Mouse (Mus musculus) liver, embryonic 11.5 days (tissue): ENCODE measurements around the gene Gm45521. TPM values are rescaled to one million over a fixed set of nuclear protein-coding genes. Genes with fewer than 3 reads are reported as not detected.

Experiments
- ATAC-seq: fragments of 200-750 bp; cut with Nextera tagmentation; replicated peaks from 2 replicates; pipeline ENCODE4 v1.8.0; 2017; ENCODE audit warnings: moderate number of reproducible peaks, mild to moderate bottlenecking, moderate TSS enrichment, moderate library complexity; ENCODE audit not compliant: low FRiP score
- DNase-seq: peaks from one replicate; pipeline ENCODE4 v3.0.0-alpha.2; 2017; ENCODE audit warnings: low spot score
- H3K27ac ChIP-seq: fragments of 300-500 bp; sonication (generic); 2 replicates; pipeline ENCODE4 v1.5.1; 2014; ENCODE audit warnings: mild to moderate bottlenecking, low read depth, low read length, control low read depth
- H3K27me3 ChIP-seq: fragments of 300-500 bp; sonication (generic); replicated peaks from 2 replicates; pipeline ENCODE4 v1.6.1; 2014; ENCODE audit warnings: low read length, mixed read lengths; ENCODE audit not compliant: control insufficient read depth, insufficient read depth
- H3K36me3 ChIP-seq: fragments of 300-500 bp; sonication (generic); 2 replicates; pipeline ENCODE4 v1.6.1; 2014; ENCODE audit warnings: mild to moderate bottlenecking, low read length, moderate library complexity, mixed read lengths; ENCODE audit not compliant: control insufficient read depth, insufficient read depth
- H3K4me1 ChIP-seq: fragments of 300-500 bp; sonication (generic); replicated peaks from 2 replicates; pipeline ENCODE4 v1.6.1; 2014; ENCODE audit warnings: low read length, mixed read lengths; ENCODE audit not compliant: control insufficient read depth, insufficient read depth
- H3K4me2 ChIP-seq: fragments of 300-500 bp; sonication (generic); 2 replicates; pipeline ENCODE4 v1.6.1; 2014; ENCODE audit warnings: mild to moderate bottlenecking, control low read depth, moderate library complexity
- H3K4me3 ChIP-seq: fragments of 300-500 bp; sonication (generic); 2 replicates; pipeline ENCODE4 v1.5.1; 2014; ENCODE audit warnings: low read depth, low read length, control low read depth
- H3K9ac ChIP-seq: fragments of 300-500 bp; sonication (generic); 2 replicates; pipeline ENCODE4 v1.6.1; 2014; ENCODE audit warnings: low read depth, low read length, control low read depth
- H3K9me3 ChIP-seq: fragments of 300-500 bp; sonication (generic); 2 replicates; pipeline ENCODE4 v1.6.1; 2016; ENCODE audit warnings: low read length, inconsistent platforms, mixed read lengths; ENCODE audit not compliant: control insufficient read depth
- WGBS: fragments of 180-500 bp; shearing (Covaris S2); extraction: QIAGEN DNeasy Blood & Tissue Kit; methylation state at CpG from one replicate; pipeline ENCODE4 v1.1.7; 2014; 5-methylcytosine and 5-hydroxymethylcytosine counted together
- polyA plus RNA-seq: library from polyadenylated mRNA; unstranded; fragments of >200 nt; fragmentation: Nextera tagmentation; extraction: Ambion mirVana; gene quantifications from 2 replicates; pipeline ENCODE4 v1.2.1, GENCODE M21; 2014

Gene Gm45521
- polyA plus RNA-seq, 1 experiment from 2014 or later: not detected

- Histone ChIP-seq H3K9ac (no peak overlapping the region), H3K4me2 (no peak overlapping the region), H3K27me3 (no peaks in the 10 kb centered on the region), H3K4me3 (no peak overlapping the region), H3K36me3 (peaks cover 17% of the 10 kb centered on the region; the same call in 1 of the 2 replicates), H3K4me1 (no peaks in the 10 kb centered on the region; the same call in 1 of the 2 replicates), H3K27ac (no peak overlapping the region), H3K9me3 (no peaks in the 10 kb centered on the region)
- ATAC-seq (no peak), DNase-seq (no peak)
- 52% methylated on average over 1 of the region's 1 CpGs for WGBS
These were observed 28.7 kb upstream of the Gm45521 start for GRCm38 (mm10) chr14:7928362-7928761.

GRCm38 (mm10) chr14:7929029-7929428 lies 28.1 kb upstream of the Gm45521 start:
- Histone ChIP-seq H3K27ac (no peak overlapping the region), H3K4me3 (no peak overlapping the region), H3K4me2 (no peak overlapping the region), H3K9me3 (no peaks in the 10 kb centered on the region), H3K4me1 (no peaks in the 10 kb centered on the region; the same call in 1 of the 2 replicates), H3K36me3 (peaks cover 17% of the 10 kb centered on the region; the same call in 1 of the 2 replicates), H3K9ac (no peak overlapping the region), H3K27me3 (no peaks in the 10 kb centered on the region)
- DNase-seq (no peak), ATAC-seq (0 out of 2 replicates have a peak, but pooled peaks have one; percentile 10)
- WGBS: 42% methylated on average over 7 of the region's 7 CpGs

- H3K27me3 ChIP-seq: no peaks in the 10 kb centered on the region
- peaks cover 12% of the 10 kb centered on the region for H3K36me3 ChIP-seq
- DNase-seq (no peak), ATAC-seq (no peak)
- WGBS: 90% methylated on average over 4 of the region's 4 CpGs
- H3K27ac ChIP-seq: no peak overlapping the region
- no peak overlapping the region for H3K9ac ChIP-seq
- H3K4me1 ChIP-seq: no peaks in the 10 kb centered on the region; the same call in 1 of the 2 replicates
- no peaks in the 10 kb centered on the region for H3K9me3 ChIP-seq
- H3K4me3 ChIP-seq: no peak overlapping the region
- no peak overlapping the region for H3K4me2 ChIP-seq
These were observed 24.9 kb upstream of the Gm45521 start for GRCm38 (mm10) chr14:7932151-7932550.

- Histone ChIP-seq H3K9me3 (no peaks in the 10 kb centered on the region), H3K4me2 (no peak overlapping the region), H3K9ac (no peak overlapping the region), H3K27ac (no peak overlapping the region), H3K4me3 (no peak overlapping the region), H3K36me3 (peaks cover 9% of the 10 kb centered on the region), H3K4me1 (no peaks in the 10 kb centered on the region; the same call in 1 of the 2 replicates), H3K27me3 (no peaks in the 10 kb centered on the region)
- ATAC-seq: no peak
- WGBS: 79% methylated on average over 7 of the region's 7 CpGs
- no peak for DNase-seq
These were observed 22.9 kb upstream of the Gm45521 start for GRCm38 (mm10) chr14:7934166-7934565.

GRCm38 (mm10) chr14:7937052-7937630 lies 19.9 kb upstream of the Gm45521 start:
- Histone ChIP-seq H3K27ac (no peak overlapping the region), H3K9ac (no peak overlapping the region), H3K4me1 (no peaks in the 10 kb centered on the region), H3K36me3 (peaks cover 3% of the 10 kb centered on the region), H3K27me3 (no peaks in the 10 kb centered on the region), H3K4me3 (no peak overlapping the region), H3K9me3 (no peaks in the 10 kb centered on the region), H3K4me2 (no peak overlapping the region; the same call in 1 of the 2 replicates)
- DNase-seq (no peak), ATAC-seq (no peak)
- WGBS: 34% methylated on average over 17 of the region's 17 CpGs

- Histone ChIP-seq H3K36me3 (peaks cover 3% of the 10 kb centered on the region), H3K27ac (no peak overlapping the region), H3K4me1 (no peaks in the 10 kb centered on the region), H3K9ac (no peak overlapping the region), H3K9me3 (no peaks in the 10 kb centered on the region), H3K27me3 (no peaks in the 10 kb centered on the region), H3K4me3 (no peak overlapping the region), H3K4me2 (no peak overlapping the region)
- WGBS: 84% methylated on average over 19 of the region's 19 CpGs
- DNase-seq (no peak), ATAC-seq (no peak)
These were observed 18.0 kb upstream of the Gm45521 start for GRCm38 (mm10) chr14:7938809-7939784.

GRCm38 (mm10) chr14:7941413-7941812 lies 15.7 kb upstream of the Gm45521 start:
- H3K27me3 ChIP-seq: no peaks in the 10 kb centered on the region
- DNase-seq (no peak), ATAC-seq (no peak)
- peaks cover 5% of the 10 kb centered on the region; the same call in 1 of the 2 replicates for H3K4me1 ChIP-seq
- no peaks in the 10 kb centered on the region for H3K9me3 ChIP-seq
- H3K36me3 ChIP-seq: no peaks in the 10 kb centered on the region
- H3K27ac ChIP-seq: no peak overlapping the region
- no peak overlapping the region for H3K9ac ChIP-seq
- no peak overlapping the region for H3K4me2 ChIP-seq
- no peak overlapping the region for H3K4me3 ChIP-seq
- WGBS: 72% methylated on average over 5 of the region's 5 CpGs

- Histone ChIP-seq H3K9me3 (no peaks in the 10 kb centered on the region), H3K27me3 (no peaks in the 10 kb centered on the region), H3K36me3 (no peaks in the 10 kb centered on the region; the same call in 1 of the 2 replicates), H3K27ac (no peak overlapping the region), H3K4me3 (no peak overlapping the region), H3K4me1 (peaks cover 5% of the 10 kb centered on the region; the same call in 1 of the 2 replicates), H3K9ac (no peak overlapping the region), H3K4me2 (no peak overlapping the region)
- ATAC-seq (no peak), DNase-seq (no peak)
- 71% methylated on average over 7 of the region's 7 CpGs for WGBS
These were observed 13.8 kb upstream of the Gm45521 start for GRCm38 (mm10) chr14:7943101-7943800.
